Mouse (Mus musculus): ENCODE measurements at regions not wholly inside any gene's neighbourhood (a gene's known extent, or its start where the extent isn't known, plus 50 kb on each side); places are given as distances from the start of the nearest gene placed in this dataset.

GRCm38 (mm10) chr11:114146334-114146733 is 79.5 kb upstream of the Sdk2 start:
- TF ChIP-seq POLR2A (IDR thresholded peaks at IDR 0.05; ENCODE audit: extremely low read depth, insufficient read depth, low read length) (no peak), CTCF (IDR thresholded peaks at IDR 0.05; ENCODE audit: extremely low read depth, insufficient read depth, low read length) (no peak)
